Mouse (Mus musculus): Measurements from ENCODE around the gene Rnase1. TPM values are rescaled to one million over a fixed set of nuclear protein-coding genes. Genes with fewer than 3 reads are reported as not detected.

Rnase1 gene
- polyA plus RNA-seq, 1 experiment: not detected

GRCm38 (mm10) chr14:51144451-51144850 lies 2.1 kb downstream of the Rnase1 start:
- Histone ChIP-seq H3K4me3 (ENCODE audit: low read depth, low read length) (no peak overlapping the region), H3K9ac (ENCODE audit: low read depth, poor library complexity, severe bottlenecking) (no peak overlapping the region), H3K27ac (ENCODE audit: insufficient read depth, low read length) (no peak overlapping the region), H3K4me1 (ENCODE audit: control insufficient read depth, insufficient read depth, low read length) (peaks cover 3% of the 10 kb centered on the region), H3K27me3 (ENCODE audit: control insufficient read depth, insufficient read depth, low read length, poor library complexity, severe bottlenecking) (no peaks in the 10 kb centered on the region), H3K9me3 (replicated peaks; ENCODE audit: control insufficient read depth, insufficient read depth, low read length, poor library complexity, severe bottlenecking) (peaks cover 3% of the 10 kb centered on the region; the same call in 1 of the 2 replicates), H3K36me3 (ENCODE audit: control insufficient read depth, insufficient read depth, low read length, poor library complexity, severe bottlenecking) (no peaks in the 10 kb centered on the region)
- TF ChIP-seq POLR2A (IDR thresholded peaks at IDR 0.05; ENCODE audit: insufficient read depth, low read length) (no peak), CTCF (IDR thresholded peaks at IDR 0.05; ENCODE audit: low read depth, low read length) (no peak), EP300 (IDR thresholded peaks at IDR 0.05; ENCODE audit: insufficient read depth, low read depth, low read length) (no peak)

GRCm38 (mm10) chr14:51143937-51144336 lies 2.6 kb downstream of the Rnase1 start:
- Histone ChIP-seq H3K9ac (ENCODE audit: low read depth, poor library complexity, severe bottlenecking) (no peak overlapping the region), H3K27ac (ENCODE audit: insufficient read depth, low read length) (no peak overlapping the region), H3K9me3 (replicated peaks; ENCODE audit: control insufficient read depth, insufficient read depth, low read length, poor library complexity, severe bottlenecking) (peaks cover 3% of the 10 kb centered on the region; the same call in 1 of the 2 replicates), H3K36me3 (ENCODE audit: control insufficient read depth, insufficient read depth, low read length, poor library complexity, severe bottlenecking) (no peaks in the 10 kb centered on the region), H3K4me1 (ENCODE audit: control insufficient read depth, insufficient read depth, low read length) (peaks cover 3% of the 10 kb centered on the region), H3K27me3 (ENCODE audit: control insufficient read depth, insufficient read depth, low read length, poor library complexity, severe bottlenecking) (no peaks in the 10 kb centered on the region), H3K4me3 (ENCODE audit: low read depth, low read length) (no peak overlapping the region)
- TF ChIP-seq POLR2A (IDR thresholded peaks at IDR 0.05; ENCODE audit: insufficient read depth, low read length): no peak
- no peak for TF ChIP-seq EP300 (IDR thresholded peaks at IDR 0.05; ENCODE audit: insufficient read depth, low read depth, low read length)
- TF ChIP-seq CTCF (IDR thresholded peaks at IDR 0.05; ENCODE audit: low read depth, low read length): no peak

DNA sequence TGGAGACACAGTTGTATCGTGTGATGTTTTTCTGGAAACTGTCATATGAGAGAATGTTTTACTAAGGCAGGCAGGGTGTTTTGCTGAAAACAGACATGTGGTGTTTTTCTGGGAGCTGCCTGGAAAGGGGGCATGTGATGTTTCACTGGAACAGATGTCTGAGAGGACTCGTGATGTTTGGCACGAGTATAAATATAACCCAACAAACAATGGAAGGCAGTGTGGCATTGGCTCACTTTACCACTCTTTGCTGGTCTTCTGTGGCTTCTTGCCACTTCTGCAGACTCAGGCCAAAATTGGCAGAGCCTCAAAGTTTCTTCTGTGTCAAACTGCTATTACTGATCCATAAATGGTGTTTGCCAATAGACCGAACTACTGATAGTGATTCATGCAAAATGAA lies 3.3 kb downstream of the Rnase1 start:
- Histone ChIP-seq H3K9me3 (replicated peaks; ENCODE audit: control insufficient read depth, insufficient read depth, low read length, poor library complexity, severe bottlenecking) (peaks cover 3% of the 10 kb centered on the region; the same call in 1 of the 2 replicates), H3K27ac (ENCODE audit: insufficient read depth, low read length) (no peak overlapping the region), H3K36me3 (ENCODE audit: control insufficient read depth, insufficient read depth, low read length, poor library complexity, severe bottlenecking) (no peaks in the 10 kb centered on the region), H3K27me3 (ENCODE audit: control insufficient read depth, insufficient read depth, low read length, poor library complexity, severe bottlenecking) (no peaks in the 10 kb centered on the region), H3K4me1 (ENCODE audit: control insufficient read depth, insufficient read depth, low read length) (peaks cover 3% of the 10 kb centered on the region), H3K4me3 (ENCODE audit: low read depth, low read length) (no peak overlapping the region), H3K9ac (ENCODE audit: low read depth, poor library complexity, severe bottlenecking) (no peak overlapping the region)
- TF ChIP-seq EP300 (IDR thresholded peaks at IDR 0.05; ENCODE audit: insufficient read depth, low read depth, low read length) (no peak), POLR2A (IDR thresholded peaks at IDR 0.05; ENCODE audit: insufficient read depth, low read length) (no peak), CTCF (IDR thresholded peaks at IDR 0.05; ENCODE audit: low read depth, low read length) (no peak)

DNA sequence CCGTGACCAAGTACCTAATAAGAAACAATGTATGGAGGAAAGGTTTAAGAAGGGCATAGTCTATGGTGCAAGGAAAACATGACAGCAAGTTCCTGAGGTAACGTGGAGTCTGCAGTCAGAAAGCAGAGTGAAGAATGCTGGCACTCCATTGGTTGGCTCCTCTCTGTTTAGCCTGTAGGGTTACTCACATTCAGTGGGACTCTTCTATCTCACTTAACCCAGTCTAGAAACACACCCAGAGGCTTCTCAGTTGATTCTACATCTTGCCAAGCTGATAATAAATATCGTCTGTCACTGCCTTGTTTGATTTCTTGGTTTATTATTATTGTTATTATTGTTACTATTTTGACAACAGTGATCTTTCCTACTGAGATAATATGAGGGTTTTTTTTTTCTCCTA lies 4.0 kb downstream of the Rnase1 start:
- Histone ChIP-seq H3K36me3 (ENCODE audit: control insufficient read depth, insufficient read depth, low read length, poor library complexity, severe bottlenecking) (no peaks in the 10 kb centered on the region), H3K27ac (ENCODE audit: insufficient read depth, low read length) (no peak overlapping the region), H3K9ac (ENCODE audit: low read depth, poor library complexity, severe bottlenecking) (no peak overlapping the region), H3K4me1 (ENCODE audit: control insufficient read depth, insufficient read depth, low read length) (peaks cover 3% of the 10 kb centered on the region), H3K9me3 (replicated peaks; ENCODE audit: control insufficient read depth, insufficient read depth, low read length, poor library complexity, severe bottlenecking) (peaks cover 3% of the 10 kb centered on the region; the same call in 1 of the 2 replicates), H3K4me3 (ENCODE audit: low read depth, low read length) (no peak overlapping the region), H3K27me3 (ENCODE audit: control insufficient read depth, insufficient read depth, low read length, poor library complexity, severe bottlenecking) (no peaks in the 10 kb centered on the region)
- TF ChIP-seq EP300 (IDR thresholded peaks at IDR 0.05; ENCODE audit: insufficient read depth, low read depth, low read length) (no peak), POLR2A (IDR thresholded peaks at IDR 0.05; ENCODE audit: insufficient read depth, low read length) (no peak), CTCF (IDR thresholded peaks at IDR 0.05; ENCODE audit: low read depth, low read length) (no peak)

GRCm38 (mm10) chr14:51142119-51142518 lies 4.5 kb downstream of the Rnase1 start:
- H3K9ac ChIP-seq (ENCODE audit: low read depth, poor library complexity, severe bottlenecking): no peak overlapping the region
- no peaks in the 10 kb centered on the region for H3K27me3 ChIP-seq (ENCODE audit: control insufficient read depth, insufficient read depth, low read length, poor library complexity, severe bottlenecking)
- TF ChIP-seq POLR2A (IDR thresholded peaks at IDR 0.05; ENCODE audit: insufficient read depth, low read length) (no peak), CTCF (IDR thresholded peaks at IDR 0.05; ENCODE audit: low read depth, low read length) (no peak), EP300 (IDR thresholded peaks at IDR 0.05; ENCODE audit: insufficient read depth, low read depth, low read length) (no peak)
- H3K9me3 ChIP-seq (replicated peaks; ENCODE audit: control insufficient read depth, insufficient read depth, low read length, poor library complexity, severe bottlenecking): peaks cover 3% of the 10 kb centered on the region; the same call in 1 of the 2 replicates
- H3K4me3 ChIP-seq (ENCODE audit: low read depth, low read length): no peak overlapping the region
- H3K27ac ChIP-seq (ENCODE audit: insufficient read depth, low read length): no peak overlapping the region
- H3K36me3 ChIP-seq (ENCODE audit: control insufficient read depth, insufficient read depth, low read length, poor library complexity, severe bottlenecking): no peaks in the 10 kb centered on the region
- H3K4me1 ChIP-seq (ENCODE audit: control insufficient read depth, insufficient read depth, low read length): peaks cover 3% of the 10 kb centered on the region

GRCm38 (mm10) chr14:51140342-51140741 lies 6.2 kb downstream of the Rnase1 start:
- no peak overlapping the region for H3K9ac ChIP-seq (ENCODE audit: low read depth, poor library complexity, severe bottlenecking)
- TF ChIP-seq CTCF (IDR thresholded peaks at IDR 0.05; ENCODE audit: low read depth, low read length): no peak
- TF ChIP-seq EP300 (IDR thresholded peaks at IDR 0.05; ENCODE audit: insufficient read depth, low read depth, low read length): no peak
- TF ChIP-seq POLR2A (IDR thresholded peaks at IDR 0.05; ENCODE audit: insufficient read depth, low read length): no peak
- no peak overlapping the region for H3K4me3 ChIP-seq (ENCODE audit: low read depth, low read length)
- peaks cover 3% of the 10 kb centered on the region; the same call in 1 of the 2 replicates for H3K9me3 ChIP-seq (replicated peaks; ENCODE audit: control insufficient read depth, insufficient read depth, low read length, poor library complexity, severe bottlenecking)
- H3K36me3 ChIP-seq (ENCODE audit: control insufficient read depth, insufficient read depth, low read length, poor library complexity, severe bottlenecking): no peaks in the 10 kb centered on the region
- H3K27ac ChIP-seq (ENCODE audit: insufficient read depth, low read length): no peak overlapping the region
- no peaks in the 10 kb centered on the region for H3K4me1 ChIP-seq (ENCODE audit: control insufficient read depth, insufficient read depth, low read length)
- no peaks in the 10 kb centered on the region for H3K27me3 ChIP-seq (ENCODE audit: control insufficient read depth, insufficient read depth, low read length, poor library complexity, severe bottlenecking)
